Mouse (Mus musculus) Patski (cell line): ENCODE results near the gene Serpina5. TPM values are rescaled to one million over a fixed set of nuclear protein-coding genes. Genes with fewer than 3 reads are reported as not detected.

Source experiments
- ATAC-seq: fragments of 100-300 bp; one replicate; pipeline ENCODE4 v1.8.0; 2021
- CTCF ChIA-PET: fragments of 350-600 bp; sonication (Branson Sonifier 250); formaldehyde crosslinking; loops from one replicate; lab custom pipeline; 2022; ENCODE audit warnings: inconsistent platforms; lab: Charles Lee
- POLR2A ChIA-PET: fragments of 350-600 bp; sonication (Branson Sonifier 250); formaldehyde crosslinking; loops from one replicate; lab custom pipeline; 2022; ENCODE audit warnings: antibody characterized with exemption, inconsistent platforms; lab: Charles Lee
- DNase-seq: peaks from one replicate; pipeline ENCODE4 v3.0.0-alpha.2; 2011; ENCODE audit warnings: low read depth, low spot score
- H3K27me3 ChIP-seq: fragments of 371-371 bp; one replicate; pipeline ENCODE4 v1.5.1; 2021
- CTCF ChIP-seq: fragments of 100-300 bp; IDR thresholded peaks from one replicate; pipeline ENCODE4 v1.5.1; 2021
- in situ Hi-C: fragments of 300-500 bp; cut with MboI; formaldehyde crosslinking; loops from 3 replicates; pipeline ENCODE4 v1.11.1; 2018; ENCODE audit warnings: low pct_unique_long_range_greater_than_20kb, mixed read lengths
- polyA plus RNA-seq: library from polyadenylated mRNA; unstranded; gene quantifications from one replicate; pipeline ENCODE4 v1.2.3, GENCODE M21; 2021

Serpina5 gene
- 0.06 TPM for polyA plus RNA-seq

DNA sequence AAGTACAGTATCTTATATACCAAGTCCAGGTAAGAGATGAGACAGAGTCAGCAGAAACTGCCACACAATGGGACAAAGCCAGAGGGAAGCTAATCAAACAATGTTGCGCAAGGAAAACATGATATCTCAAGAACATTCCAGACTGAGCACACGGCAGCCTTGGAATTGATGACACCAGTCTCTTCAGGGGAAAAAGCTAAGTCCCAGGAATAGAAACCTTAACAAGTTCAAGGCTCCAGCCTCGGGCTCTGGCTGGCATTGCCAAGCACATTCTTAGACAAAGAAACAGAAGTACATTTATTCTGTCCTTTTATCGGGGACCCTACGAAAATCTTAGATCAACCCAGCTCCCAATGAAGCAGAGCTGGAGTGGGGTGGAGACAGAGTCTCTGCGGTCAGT lies at the start of gene Serpina5:
Serpina5 (plus strand) TSS at position 346 of the 400 bp plus-strand sequence.
- TF ChIP-seq CTCF, result no peak
- H3K27me3 ChIP-seq, result no peaks in the 10 kb centered on the region
- no peak for DNase-seq
- POLR2A ChIA-PET, result no interaction called here
- ATAC-seq, result no peak
- in situ Hi-C loops, result no loop called here
- CTCF ChIA-PET, result no interaction called here

DNA sequence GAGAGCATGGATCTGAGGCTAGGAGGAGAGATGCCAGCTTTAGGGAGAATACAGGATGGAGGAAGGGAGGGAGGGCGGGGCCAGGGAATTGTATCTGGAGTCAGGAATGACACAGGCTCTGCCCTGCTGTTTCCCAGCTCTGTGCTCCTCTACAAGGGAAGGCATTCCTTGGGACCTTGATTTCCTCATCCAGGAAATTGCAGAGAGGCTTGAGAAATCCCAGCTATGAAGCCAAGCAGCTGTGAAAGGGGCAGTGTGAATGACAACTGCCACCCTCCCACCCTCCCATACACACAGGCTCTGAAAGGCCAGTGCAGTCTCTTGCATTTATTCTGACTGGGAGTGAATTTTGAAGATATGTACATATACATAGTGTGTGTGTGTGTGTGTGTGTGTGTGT lies 46.9 kb upstream of the Serpina5 start:
- no peaks in the 10 kb centered on the region for H3K27me3 ChIP-seq
- in situ Hi-C loops, result loop anchor here (25.0 kb wide), 1 partner anchor 858 kb away; no protein-coding TSS in a partner anchor
- peak; percentile 53 for ATAC-seq

GRCm38 (mm10) chr12:104055755-104056154 lies 45.2 kb upstream of the Serpina5 start:
- peak; percentile 85 for DNase-seq
- POLR2A ChIA-PET, result no interaction called here
- no peak for TF ChIP-seq CTCF
- in situ Hi-C loops, result loop anchor here (25.0 kb wide), 1 partner anchor 857 kb away; no protein-coding TSS in a partner anchor
- peak; percentile 94 for ATAC-seq
- no peaks in the 10 kb centered on the region for H3K27me3 ChIP-seq
- CTCF ChIA-PET, result interaction anchor here (1.6 kb wide), 1 partner anchor 26 kb away, joined by 6 read pairs; no protein-coding TSS in a partner anchor

More for the DNA sequence above, 46.9 kb upstream of the Serpina5 start:
- no peak for DNase-seq
- no peak for TF ChIP-seq CTCF
- POLR2A ChIA-PET, result no interaction called here
- CTCF ChIA-PET, result no interaction called here

- in situ Hi-C loops, result loop anchor here (25.0 kb wide), 1 partner anchor 855 kb away; no protein-coding TSS in a partner anchor
- ATAC-seq, result no peak
- ChIA-PET CTCF (interaction anchor here (1.2 kb wide), 1 partner anchor 27 kb away, joined by 3 read pairs; no protein-coding TSS in a partner anchor), POLR2A (no interaction called here)
- no peaks in the 10 kb centered on the region for H3K27me3 ChIP-seq
- no peak for TF ChIP-seq CTCF
- no peak for DNase-seq
These were observed 43.9 kb upstream of the Serpina5 start for GRCm38 (mm10) chr12:104057050-104057449.

DNA sequence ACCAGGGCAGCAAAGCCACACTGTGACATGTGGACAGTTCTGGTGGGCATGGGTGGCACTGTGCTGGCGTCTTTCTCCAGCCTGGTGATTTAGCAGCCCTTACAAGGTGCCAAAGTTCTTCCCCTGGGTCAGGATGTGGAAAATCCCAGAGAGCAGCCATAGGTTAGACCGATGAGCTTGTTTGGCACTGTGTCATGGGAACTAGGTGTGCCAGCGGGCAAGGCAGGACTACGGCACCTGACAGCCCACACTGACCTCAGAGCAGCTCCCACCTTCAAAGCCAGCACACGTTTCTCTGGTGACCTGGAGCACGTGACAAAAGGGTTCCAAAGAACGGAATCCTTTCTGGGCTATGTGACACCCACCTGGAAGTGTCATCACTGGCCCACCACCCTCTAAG lies 43.4 kb upstream of the Serpina5 start:
- in situ Hi-C loops, result loop anchor here (25.0 kb wide), 1 partner anchor 855 kb away; no protein-coding TSS in a partner anchor
- ATAC-seq (no peak), DNase-seq (no peak)
- H3K27me3 ChIP-seq, result no peaks in the 10 kb centered on the region
- ChIA-PET CTCF (interaction anchor here (1.2 kb wide), 1 partner anchor 28 kb away, joined by 3 read pairs; no protein-coding TSS in a partner anchor), POLR2A (no interaction called here)
- no peak for TF ChIP-seq CTCF

DNA sequence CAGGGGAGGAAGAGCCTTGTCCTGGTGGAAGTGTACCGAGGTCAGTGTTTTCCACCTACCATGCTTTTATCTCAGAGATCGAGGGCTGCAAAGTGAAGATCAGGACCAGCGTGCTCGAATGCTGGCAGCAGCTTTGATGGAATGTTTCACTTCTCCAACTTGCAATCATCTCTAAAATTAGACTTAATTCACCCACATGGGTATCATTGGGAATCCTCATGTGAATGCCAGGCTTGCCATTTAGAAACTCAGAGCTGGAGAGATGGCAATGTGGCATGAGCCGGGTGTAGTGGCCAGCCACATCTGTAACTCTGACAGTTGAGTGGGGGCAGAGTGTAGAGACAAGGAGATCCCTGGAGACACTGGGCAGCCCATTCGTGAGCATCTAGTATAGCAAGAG lies 40.8 kb upstream of the Serpina5 start:
- in situ Hi-C loops, result loop anchor here (25.0 kb wide), 1 partner anchor 852 kb away; no protein-coding TSS in a partner anchor
- ChIA-PET CTCF (interaction anchor here (1.1 kb wide), 1 partner anchor 62 kb away, joined by 3 read pairs; no protein-coding TSS in a partner anchor), POLR2A (interaction anchor here (1.0 kb wide), 1 partner anchor 57 kb away, joined by 3 read pairs; no protein-coding TSS in a partner anchor)
- H3K27me3 ChIP-seq, result no peaks in the 10 kb centered on the region
- no peak for TF ChIP-seq CTCF
- DNase-seq (no peak), ATAC-seq (no peak)

GRCm38 (mm10) chr12:104061862-104062261 lies 39.1 kb upstream of the Serpina5 start:
- H3K27me3 ChIP-seq, result no peaks in the 10 kb centered on the region
- TF ChIP-seq CTCF, result no peak
- CTCF ChIA-PET, result no interaction called here
- DNase-seq (no peak), ATAC-seq (no peak)
- in situ Hi-C loops, result loop anchor here (25.0 kb wide), 1 partner anchor 850 kb away; no protein-coding TSS in a partner anchor
- POLR2A ChIA-PET, result no interaction called here

- ChIA-PET POLR2A (no interaction called here), CTCF (no interaction called here)
- DNase-seq (no peak), ATAC-seq (peak; percentile 37)
- TF ChIP-seq CTCF, result no peak
- in situ Hi-C loops, result loop anchor here (25.0 kb wide), 1 partner anchor 848 kb away; no protein-coding TSS in a partner anchor
- no peaks in the 10 kb centered on the region for H3K27me3 ChIP-seq
These were observed 36.4 kb upstream of the Serpina5 start for GRCm38 (mm10) chr12:104064532-104064931.

- TF ChIP-seq CTCF, result no peak
- DNase-seq (peak; percentile 83), ATAC-seq (peak; percentile 96)
- ChIA-PET POLR2A (no interaction called here), CTCF (interaction anchor here (1.3 kb wide), 1 partner anchor 35 kb away, joined by 5 read pairs; no protein-coding TSS in a partner anchor)
- in situ Hi-C loops, result loop anchor here (25.0 kb wide), 1 partner anchor 847 kb away; no protein-coding TSS in a partner anchor
- no peaks in the 10 kb centered on the region for H3K27me3 ChIP-seq
These were observed 35.9 kb upstream of the Serpina5 start for GRCm38 (mm10) chr12:104064996-104065395.

- DNase-seq (no peak), ATAC-seq (no peak)
- CTCF ChIA-PET, result interaction anchor here (1.0 to 1.9 kb wide), 4 partner anchors 36 to 74 kb away, joined by 3 to 6 read pairs (median 4); no protein-coding TSS in a partner anchor
- POLR2A ChIA-PET, result interaction anchor here (0.6 kb wide), 2 partner anchors 14 to 421 kb away, joined by 4 read pairs; no protein-coding TSS in a partner anchor
- peak; percentile 64 for TF ChIP-seq CTCF
- in situ Hi-C loops, result loop anchor here (25.0 kb wide), 1 partner anchor 846 kb away; no protein-coding TSS in a partner anchor
- no peaks in the 10 kb centered on the region for H3K27me3 ChIP-seq
These were observed 34.7 kb upstream of the Serpina5 start for GRCm38 (mm10) chr12:104066241-104066640.

DNA sequence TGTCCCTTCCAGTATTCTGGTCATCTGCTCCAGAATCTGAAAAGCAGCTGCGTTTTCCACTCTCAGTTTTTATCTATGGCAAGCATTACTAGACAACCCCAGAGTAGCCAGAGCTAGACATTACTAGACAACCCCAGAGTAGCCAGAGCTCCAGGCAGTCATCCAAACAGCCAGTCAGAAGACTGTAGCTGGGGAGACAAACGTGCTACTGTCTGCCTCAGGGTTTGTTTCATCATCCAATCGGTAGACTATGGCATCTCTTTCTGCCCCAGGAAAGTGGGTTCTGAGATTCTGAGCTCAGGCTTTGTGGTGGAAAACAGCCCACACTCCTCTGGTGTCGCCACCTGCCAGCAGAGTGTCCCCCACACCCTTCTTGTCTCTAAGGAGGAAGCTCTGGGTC lies 33.4 kb upstream of the Serpina5 start:
- DNase-seq (no peak), ATAC-seq (no peak)
- no peak for TF ChIP-seq CTCF
- CTCF ChIA-PET, result interaction anchor here (1.1 to 1.9 kb wide), 4 partner anchors 8 to 73 kb away, joined by 3 to 6 read pairs (median 4); no protein-coding TSS in a partner anchor
- POLR2A ChIA-PET, result no interaction called here
- in situ Hi-C loops, result loop anchor here (25.0 kb wide), 1 partner anchor 845 kb away; no protein-coding TSS in a partner anchor
- H3K27me3 ChIP-seq, result no peaks in the 10 kb centered on the region
